Mouse (Mus musculus) cerebellum, postnatal 4 days (tissue): ENCODE data around the gene Plpp2.

Source experiments
- DNase-seq, 2 experiments: peaks; one replicate each; pipeline ENCODE4 v3.0.0; 2022; ENCODE audit warnings: low spot score in 2 of 2, mixed read lengths in 1 of 2

Gene Plpp2

DNA sequence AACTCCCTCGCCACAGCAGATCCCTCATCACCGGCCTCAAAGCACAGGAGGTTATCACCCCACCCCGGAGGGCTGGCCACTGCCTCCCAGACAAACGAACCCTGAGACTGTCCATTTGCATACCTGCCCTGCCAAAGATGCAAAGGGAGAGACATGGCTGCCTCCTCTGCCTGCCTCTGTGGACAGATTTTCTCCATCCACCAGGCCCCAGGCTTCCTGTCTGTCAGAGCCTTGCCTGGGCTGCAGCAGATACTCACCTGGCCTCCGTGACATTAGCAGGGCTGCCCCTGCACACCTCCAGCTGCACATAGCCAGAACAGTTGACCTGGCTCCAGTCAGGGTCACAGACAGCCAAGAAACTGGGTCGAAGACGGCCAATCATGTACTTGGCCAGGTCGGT is 3.4 kb downstream of the Plpp2 start:
- no peak for DNase-seq

DNA sequence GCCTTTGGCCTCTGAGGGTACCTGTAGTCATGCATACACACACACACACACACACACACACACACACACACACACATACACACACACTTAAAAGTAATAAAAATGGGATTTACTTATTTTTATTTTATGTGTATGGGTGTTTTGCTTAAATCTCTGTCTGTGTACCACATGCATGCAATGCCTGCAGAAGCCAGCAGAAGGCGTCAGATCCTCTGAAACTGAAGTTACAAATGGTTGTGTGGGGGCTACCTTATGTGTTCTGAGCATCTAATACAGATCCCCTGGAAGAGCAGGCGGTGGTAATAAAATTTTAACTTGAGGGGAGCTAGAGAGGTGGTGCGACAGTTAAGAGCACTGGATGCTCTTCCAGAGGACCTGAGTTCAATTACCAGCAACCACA is 5.5 kb downstream of the Plpp2 start:
- DNase-seq: no peak

DNA sequence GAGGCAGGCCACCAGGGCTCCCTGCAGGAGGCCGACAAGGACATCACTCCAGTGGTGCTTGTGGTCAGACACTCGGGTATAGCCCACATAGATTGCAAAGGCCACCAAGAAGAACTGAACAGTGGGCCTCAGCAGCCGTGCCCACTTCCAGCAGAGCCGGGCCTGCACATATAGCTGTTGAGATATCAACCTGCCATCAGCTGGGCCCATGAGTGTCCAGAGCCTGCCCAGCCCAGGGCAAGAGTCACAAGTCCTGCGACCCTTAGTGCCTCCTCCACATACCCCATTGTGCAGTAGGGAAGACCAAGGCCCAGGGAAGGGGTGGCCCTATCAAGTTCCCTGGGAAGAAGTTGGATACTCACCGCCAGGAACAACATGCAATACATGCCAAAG is 6.1 kb downstream of the Plpp2 start:
- DNase-seq: no peak

DNA sequence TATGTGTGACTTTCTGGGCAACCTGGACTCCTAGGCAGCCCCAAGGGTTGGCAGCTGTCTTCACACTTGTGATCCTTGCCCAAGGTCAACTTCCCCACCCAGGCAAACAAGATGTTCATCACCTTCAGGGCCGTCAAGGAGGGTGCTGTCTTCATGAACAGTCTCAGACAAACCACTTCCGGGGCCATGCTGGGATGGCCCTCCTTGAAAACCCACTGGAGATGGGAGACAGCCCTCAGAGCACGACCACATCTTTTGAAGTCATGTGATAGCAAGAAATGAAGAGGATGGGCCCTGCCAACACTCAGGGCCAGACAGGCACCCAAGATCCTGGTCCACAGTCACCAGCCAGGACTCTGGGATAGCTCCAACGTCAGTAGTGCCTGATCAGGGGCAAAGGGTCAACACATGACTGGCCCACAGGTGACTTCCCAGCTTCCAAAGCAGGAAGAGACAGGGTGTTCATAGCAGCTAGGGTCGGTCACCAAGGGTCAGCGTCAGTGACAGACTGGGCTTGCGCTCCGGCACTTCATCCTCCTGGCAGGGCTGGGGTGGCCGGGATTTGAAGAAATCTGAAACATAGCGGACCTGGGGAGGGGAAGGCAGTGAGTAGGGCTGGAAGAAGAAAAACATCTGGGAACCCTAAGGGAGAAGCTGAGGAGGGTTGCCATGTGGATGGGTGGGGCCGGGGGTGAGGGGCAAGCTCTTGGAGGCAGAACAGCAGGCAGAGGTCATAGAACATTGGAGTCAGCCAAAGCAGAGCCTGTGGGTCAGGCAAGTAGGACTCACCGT is 6.7 kb downstream of the Plpp2 start:
- no peak for DNase-seq

DNA sequence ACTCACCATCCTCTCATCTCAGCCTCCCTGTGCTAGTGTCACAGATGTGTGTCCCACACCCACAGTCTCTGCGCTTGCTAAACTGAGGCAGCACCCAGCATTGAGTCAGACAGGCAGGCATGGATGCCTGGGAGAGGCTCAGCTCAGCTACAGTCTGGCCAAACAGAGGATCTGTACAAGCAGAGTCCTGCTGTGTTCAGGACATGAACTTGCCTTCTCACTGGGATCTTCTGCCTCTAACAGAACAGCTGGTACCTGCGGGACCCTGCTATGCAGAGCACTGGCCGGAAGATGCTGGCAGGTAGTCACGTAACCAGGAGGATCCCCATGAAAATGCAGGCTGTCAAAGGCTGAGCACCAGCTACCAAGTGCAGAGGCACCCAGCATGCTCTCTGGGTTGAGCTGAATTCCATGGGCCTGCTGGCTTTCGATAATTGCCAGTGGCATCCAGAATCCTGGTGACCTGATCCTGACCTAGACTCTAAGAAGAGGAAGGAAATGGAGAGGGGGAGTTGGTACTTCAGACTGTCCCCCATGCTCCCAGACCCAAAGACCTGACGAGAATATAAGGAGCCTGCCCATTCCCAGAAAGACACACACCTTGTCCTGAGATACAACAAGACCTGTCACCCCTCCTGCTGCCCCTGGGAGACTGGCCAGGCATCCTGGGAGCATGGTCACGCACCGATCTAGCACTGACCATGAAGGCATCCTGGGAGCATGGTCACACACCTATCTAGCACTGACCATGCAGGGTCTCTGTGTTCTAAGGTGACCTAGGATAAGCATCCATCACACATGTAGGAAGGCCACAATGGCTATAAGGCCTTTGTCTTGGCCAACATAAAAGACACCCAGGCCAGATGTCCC is 7.9 kb downstream of the Plpp2 start:
- DNase-seq: no peak

DNA sequence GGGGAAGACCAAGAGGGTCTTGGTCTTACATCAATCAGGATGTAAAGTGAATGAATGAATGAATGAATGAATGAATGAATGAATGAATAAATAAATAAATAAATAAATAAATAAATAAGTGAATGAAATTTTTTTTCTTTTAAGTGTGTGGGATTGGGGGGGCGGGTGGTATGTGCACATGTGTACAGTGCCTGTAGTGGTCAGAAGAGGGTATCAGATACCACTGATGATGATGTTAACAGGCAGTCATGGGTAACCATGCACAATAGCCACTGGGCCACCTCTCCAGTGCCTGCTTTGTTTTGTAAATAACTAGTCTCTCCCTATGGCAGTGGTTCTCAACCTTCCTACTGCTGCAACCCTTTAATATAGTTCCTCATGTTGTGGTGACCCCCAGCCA is 9.2 kb downstream of the Plpp2 start:
- no peak for DNase-seq

DNA sequence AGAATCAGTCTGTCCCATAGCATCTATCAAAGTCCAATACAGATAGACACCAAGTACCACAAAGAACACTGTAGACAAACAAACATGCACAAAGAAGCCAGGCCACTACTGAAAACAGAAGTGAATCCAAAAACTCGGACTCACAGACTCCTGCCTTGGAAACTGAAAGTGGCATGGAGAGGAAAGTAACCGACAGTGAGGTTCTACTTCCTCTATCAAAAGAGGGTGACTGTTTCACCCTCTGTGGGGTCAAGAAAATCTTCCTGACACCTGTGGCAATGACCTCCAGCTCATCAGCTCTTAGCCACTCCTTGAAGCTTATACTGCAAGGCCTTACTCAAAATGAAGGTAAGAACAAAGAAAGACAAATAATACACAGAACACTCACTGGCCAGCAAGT is 26.9 kb downstream of the Plpp2 start:
- no peak for DNase-seq

DNA sequence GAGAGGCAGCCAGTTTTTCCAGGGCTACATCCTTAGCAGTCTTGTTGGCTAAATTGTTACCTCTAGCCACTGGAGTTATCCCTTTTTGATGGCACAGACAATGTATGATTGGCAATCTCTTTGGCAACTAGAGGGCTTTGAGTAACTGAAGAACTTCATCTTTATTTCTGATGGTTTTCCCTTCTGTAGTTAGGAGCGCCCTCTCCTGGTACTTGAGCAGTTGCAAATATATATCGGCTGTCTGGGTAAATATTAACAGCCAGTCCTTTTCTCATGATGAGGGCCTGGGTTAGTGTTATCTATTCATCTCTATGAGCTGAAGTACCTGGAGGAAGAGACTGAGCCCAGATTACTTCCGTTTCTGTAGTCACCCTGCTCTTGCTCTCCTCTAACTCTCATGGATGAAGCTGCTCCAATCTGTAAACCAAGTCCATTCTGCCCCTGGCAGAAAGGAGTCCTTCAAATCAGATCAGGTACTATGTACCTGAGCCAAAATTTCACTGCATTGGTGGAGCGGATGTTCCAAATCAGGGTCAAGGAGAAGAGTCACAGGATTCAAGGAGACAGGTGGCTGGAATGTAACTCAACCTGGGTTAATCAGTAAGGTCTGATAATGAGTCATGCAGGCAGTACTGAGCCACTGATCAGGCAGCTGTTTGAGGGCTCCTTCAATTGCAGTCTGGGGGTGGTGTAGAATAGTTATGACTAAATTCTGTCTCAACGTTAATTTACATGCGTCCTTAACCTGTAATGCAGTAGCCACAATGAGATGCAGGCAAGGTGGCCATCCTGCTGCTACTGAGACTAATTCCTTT is 30.6 kb downstream of the Plpp2 start:
- no peak for DNase-seq

DNA sequence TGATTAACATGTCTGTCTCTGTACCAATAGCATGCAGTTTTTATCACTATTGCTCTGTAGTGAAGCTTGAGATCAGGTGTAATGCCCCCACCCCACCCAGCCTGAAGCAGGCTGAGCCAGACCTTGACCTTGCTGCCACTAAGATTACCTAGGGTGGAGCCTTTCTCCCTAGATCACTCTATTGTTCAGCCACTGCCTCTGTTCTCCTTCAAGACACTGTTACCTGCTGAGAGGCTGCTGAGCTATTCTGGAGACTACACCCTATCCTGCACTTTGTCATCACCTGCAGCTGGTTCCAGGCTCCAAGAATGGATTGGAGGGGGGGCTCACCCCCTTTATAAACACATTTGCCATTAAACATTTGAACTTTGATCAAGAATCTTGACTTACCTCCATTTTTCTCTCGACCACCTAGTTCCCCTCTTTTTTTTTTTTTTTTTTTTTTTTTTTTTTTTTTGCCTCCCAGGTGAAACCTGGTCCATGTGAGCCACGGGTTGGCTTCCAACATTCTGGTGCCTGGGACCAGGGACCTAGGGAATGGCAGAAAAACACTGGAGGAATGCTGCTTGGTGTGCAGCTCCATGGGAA is 36.8 kb downstream of the Plpp2 start:
- DNase-seq: no peak

DNA sequence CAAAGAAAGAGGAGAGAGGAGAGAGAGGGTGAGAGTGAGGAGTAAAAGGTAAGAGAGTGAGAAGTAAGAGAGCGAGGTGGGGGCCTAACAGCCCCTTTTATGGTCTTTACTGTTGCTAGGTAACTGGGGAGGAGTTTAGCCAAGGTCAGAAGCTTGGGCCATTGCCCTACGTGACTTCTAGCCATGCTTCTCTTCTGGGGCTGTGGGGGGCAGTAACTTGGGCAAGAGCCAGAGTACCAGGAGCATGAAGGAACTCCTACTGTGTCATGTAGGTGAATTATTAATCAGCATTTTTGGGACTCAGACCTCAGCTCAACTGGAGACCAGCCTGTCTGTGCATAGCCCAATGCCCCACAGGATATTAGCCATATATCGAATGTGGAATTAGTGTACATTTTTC is 37.7 kb downstream of the Plpp2 start:
- no peak for DNase-seq
